Mouse (Mus musculus): ENCODE results near the gene Vmn1r183. TPM values are rescaled to one million over a fixed set of nuclear protein-coding genes. Genes with fewer than 3 reads are reported as not detected.

Vmn1r183 gene
- polyA plus RNA-seq, 1 experiment from 2014 or later: not detected

GRCm38 (mm10) chr7:24105144-24105703 is 52.2 kb downstream of the Vmn1r183 start:
- no peak overlapping the region for H3K4me2 ChIP-seq (ENCODE audit: low read depth)
- 96% methylated on average over 18 of the region's 18 CpGs for WGBS

GRCm38 (mm10) chr7:24110839-24111238 is 57.8 kb downstream of the Vmn1r183 start:
- H3K9me3 ChIP-seq (ENCODE audit: control insufficient read depth, low read length): peaks cover 30% of the 10 kb centered on the region
- H3K4me2 ChIP-seq (ENCODE audit: low read depth): no peak overlapping the region
- no peak overlapping the region for H3K27ac ChIP-seq (ENCODE audit: low read depth, low read length)
- H3K9ac ChIP-seq (ENCODE audit: low read length): no peak overlapping the region
- DNase-seq (ENCODE audit: low spot score): no peak
- ATAC-seq (ENCODE audit: insufficient read depth, low FRiP score, low TSS enrichment): no peak
- H3K4me3 ChIP-seq (ENCODE audit: low read depth, low read length): no peak overlapping the region
- 96% methylated on average over 7 of the region's 7 CpGs for WGBS
- H3K4me1 ChIP-seq (ENCODE audit: control insufficient read depth, insufficient read depth, low read length): 0 out of 2 replicates have a peak, but pooled peaks cover 2% of the 10 kb centered on the region
- peaks cover 22% of the 10 kb centered on the region for H3K36me3 ChIP-seq (ENCODE audit: control insufficient read depth, insufficient read depth, low read length)
- no peaks in the 10 kb centered on the region for H3K27me3 ChIP-seq (ENCODE audit: control insufficient read depth, insufficient read depth, low read length)

More at GRCm38 (mm10) chr7:24105144-24105703, 52.2 kb downstream of the Vmn1r183 start:
- DNase-seq (ENCODE audit: low spot score): no peak
- Histone ChIP-seq H3K27me3 (ENCODE audit: control insufficient read depth, insufficient read depth, low read length) (no peaks in the 10 kb centered on the region), H3K36me3 (ENCODE audit: control insufficient read depth, insufficient read depth, low read length) (peaks cover 75% of the 10 kb centered on the region), H3K9me3 (ENCODE audit: control insufficient read depth, low read length) (peaks cover 65% of the 10 kb centered on the region), H3K27ac (ENCODE audit: low read depth, low read length) (no peak overlapping the region), H3K4me1 (ENCODE audit: control insufficient read depth, insufficient read depth, low read length) (no peaks in the 10 kb centered on the region), H3K4me3 (ENCODE audit: low read depth, low read length) (no peak overlapping the region), H3K9ac (ENCODE audit: low read length) (no peak overlapping the region)
- no peak for ATAC-seq (ENCODE audit: insufficient read depth, low FRiP score, low TSS enrichment)

GRCm38 (mm10) chr7:24111772-24112155 is 58.7 kb downstream of the Vmn1r183 start:
- peak overlapping the region; percentile 76 for H3K4me2 ChIP-seq (ENCODE audit: low read depth)
- H3K36me3 ChIP-seq (ENCODE audit: control insufficient read depth, insufficient read depth, low read length): peaks cover 13% of the 10 kb centered on the region
- DNase-seq (ENCODE audit: low spot score) (no peak), ATAC-seq (ENCODE audit: insufficient read depth, low FRiP score, low TSS enrichment) (peak; percentile 80)
- H3K27me3 ChIP-seq (ENCODE audit: control insufficient read depth, insufficient read depth, low read length): no peaks in the 10 kb centered on the region
- no peak overlapping the region for H3K9ac ChIP-seq (ENCODE audit: low read length)
- peaks cover 21% of the 10 kb centered on the region for H3K9me3 ChIP-seq (ENCODE audit: control insufficient read depth, low read length)
- peak overlapping the region; percentile 62 for H3K4me3 ChIP-seq (ENCODE audit: low read depth, low read length)
- 0 out of 2 replicates have a peak, but pooled peaks cover 2% of the 10 kb centered on the region for H3K4me1 ChIP-seq (ENCODE audit: control insufficient read depth, insufficient read depth, low read length)
- no peak overlapping the region for H3K27ac ChIP-seq (ENCODE audit: low read depth, low read length)
- WGBS: 3% methylated on average over 9 of the region's 9 CpGs

GRCm38 (mm10) chr7:24112156-24112856 is 59.3 kb downstream of the Vmn1r183 start, which contains the start of gene Zfp112:
Gene Zfp112 (plus strand): TSS chr7:24112314.
- H3K9me3 ChIP-seq (ENCODE audit: control insufficient read depth, low read length): peaks cover 15% of the 10 kb centered on the region
- 3% methylated on average over 23 of the region's 23 CpGs for WGBS
- 0 out of 2 replicates have a peak, but pooled peaks cover 2% of the 10 kb centered on the region for H3K4me1 ChIP-seq (ENCODE audit: control insufficient read depth, insufficient read depth, low read length)
- peak within 1 kb of the TSS; percentile 62 for H3K4me3 ChIP-seq (ENCODE audit: low read depth, low read length)
- DNase-seq (ENCODE audit: low spot score): peak; percentile 88
- peak within 1 kb of the TSS; percentile 66 for H3K9ac ChIP-seq (ENCODE audit: low read length)
- H3K27ac ChIP-seq (ENCODE audit: low read depth, low read length): no peak within 1 kb of the TSS
- peak; percentile 93 for ATAC-seq (ENCODE audit: insufficient read depth, low FRiP score, low TSS enrichment)
- H3K27me3 ChIP-seq (ENCODE audit: control insufficient read depth, insufficient read depth, low read length): no peaks in the 10 kb centered on the region
- H3K4me2 ChIP-seq (ENCODE audit: low read depth): peak within 1 kb of the TSS; percentile 76
- peaks cover 7% of the 10 kb centered on the region for H3K36me3 ChIP-seq (ENCODE audit: control insufficient read depth, insufficient read depth, low read length)

GRCm38 (mm10) chr7:24113001-24113400 is 59.9 kb downstream of the Vmn1r183 start:
- H3K27ac ChIP-seq (ENCODE audit: low read depth, low read length): no peak overlapping the region
- DNase-seq (ENCODE audit: low spot score): no peak
- no peaks in the 10 kb centered on the region for H3K27me3 ChIP-seq (ENCODE audit: control insufficient read depth, insufficient read depth, low read length)
- H3K36me3 ChIP-seq (ENCODE audit: control insufficient read depth, insufficient read depth, low read length): peaks cover 1% of the 10 kb centered on the region
- no peak for ATAC-seq (ENCODE audit: insufficient read depth, low FRiP score, low TSS enrichment)
- peak overlapping the region; percentile 62 for H3K4me3 ChIP-seq (ENCODE audit: low read depth, low read length)
- 17% methylated on average over 12 of the region's 12 CpGs for WGBS
- peak overlapping the region; percentile 66 for H3K9ac ChIP-seq (ENCODE audit: low read length)
- H3K4me1 ChIP-seq (ENCODE audit: control insufficient read depth, insufficient read depth, low read length): 0 out of 2 replicates have a peak, but pooled peaks cover 2% of the 10 kb centered on the region
- H3K9me3 ChIP-seq (ENCODE audit: control insufficient read depth, low read length): peaks cover 10% of the 10 kb centered on the region
- H3K4me2 ChIP-seq (ENCODE audit: low read depth): peak overlapping the region; percentile 76

Other genes with a start within 250 kb of the Vmn1r183 start
- not detected in 2 replicates for gene Vmn1r175, start 242.6 kb upstream of the Vmn1r183 start, polyA plus RNA-seq (2014; fragmentation: Nextera tagmentation; extraction: Ambion mirVana)
- not detected in 2 replicates for gene Vmn1r176, start 215.9 kb upstream of the Vmn1r183 start, polyA plus RNA-seq (2014; fragmentation: Nextera tagmentation; extraction: Ambion mirVana)
- not detected in 2 replicates for gene Vmn1r177, start 186.8 kb upstream of the Vmn1r183 start, polyA plus RNA-seq (2014; fragmentation: Nextera tagmentation; extraction: Ambion mirVana)
- not detected in 2 replicates for gene Vmn1r178, start 161.2 kb upstream of the Vmn1r183 start, polyA plus RNA-seq (2014; fragmentation: Nextera tagmentation; extraction: Ambion mirVana)
- not detected in 2 replicates for gene Vmn1r179, start 126.3 kb upstream of the Vmn1r183 start, polyA plus RNA-seq (2014; fragmentation: Nextera tagmentation; extraction: Ambion mirVana)
- gene Vmn1r180, start 102.6 kb upstream of the Vmn1r183 start, polyA plus RNA-seq (2014; fragmentation: Nextera tagmentation; extraction: Ambion mirVana): not detected in 2 replicates
- not detected in 2 replicates for gene Vmn1r181, start 78.6 kb upstream of the Vmn1r183 start, polyA plus RNA-seq (2014; fragmentation: Nextera tagmentation; extraction: Ambion mirVana)
- not detected in 2 replicates for gene V1rd19, start 51.6 kb upstream of the Vmn1r183 start, polyA plus RNA-seq (2014; fragmentation: Nextera tagmentation; extraction: Ambion mirVana)
- 31.9 and 37.7 TPM in 2 replicates for gene Zfp180, start 28.7 kb downstream of the Vmn1r183 start, polyA plus RNA-seq (2014; fragmentation: Nextera tagmentation; extraction: Ambion mirVana)
- 3.6 and 4.4 TPM in 2 replicates for gene Zfp112, start 59.1 kb downstream of the Vmn1r183 start, polyA plus RNA-seq (2014; fragmentation: Nextera tagmentation; extraction: Ambion mirVana)
- 16.9 and 20.8 TPM in 2 replicates for gene Zfp235, start 80.9 kb downstream of the Vmn1r183 start, polyA plus RNA-seq (2014; fragmentation: Nextera tagmentation; extraction: Ambion mirVana)
- 3.8 and 4.3 TPM in 2 replicates for gene Zfp114, start 121.8 kb downstream of the Vmn1r183 start, polyA plus RNA-seq (2014; fragmentation: Nextera tagmentation; extraction: Ambion mirVana)
- 11.1 and 12.4 TPM in 2 replicates for gene Zfp111, start 158.2 kb downstream of the Vmn1r183 start, polyA plus RNA-seq (2014; fragmentation: Nextera tagmentation; extraction: Ambion mirVana)
- gene Zfp109, start 184.3 kb downstream of the Vmn1r183 start, polyA plus RNA-seq (2014; fragmentation: Nextera tagmentation; extraction: Ambion mirVana): 4.8 and 5.5 TPM in 2 replicates
- 3.4 and 3.7 TPM in 2 replicates for gene Zfp108, start 201.5 kb downstream of the Vmn1r183 start, polyA plus RNA-seq (2014; fragmentation: Nextera tagmentation; extraction: Ambion mirVana)
- gene Zfp93, start 217.2 kb downstream of the Vmn1r183 start, polyA plus RNA-seq (2014; fragmentation: Nextera tagmentation; extraction: Ambion mirVana): 8.1 and 9.2 TPM in 2 replicates
- gene Zfp61, start 248.0 kb downstream of the Vmn1r183 start, polyA plus RNA-seq (2014; fragmentation: Nextera tagmentation; extraction: Ambion mirVana): 34.4 and 40.9 TPM in 2 replicates

Data from neural tube, embryonic 11.5 days (tissue).